Comparison of ENCODE assay signal across 8 mouse cellular contexts in the genomic region with DNA sequence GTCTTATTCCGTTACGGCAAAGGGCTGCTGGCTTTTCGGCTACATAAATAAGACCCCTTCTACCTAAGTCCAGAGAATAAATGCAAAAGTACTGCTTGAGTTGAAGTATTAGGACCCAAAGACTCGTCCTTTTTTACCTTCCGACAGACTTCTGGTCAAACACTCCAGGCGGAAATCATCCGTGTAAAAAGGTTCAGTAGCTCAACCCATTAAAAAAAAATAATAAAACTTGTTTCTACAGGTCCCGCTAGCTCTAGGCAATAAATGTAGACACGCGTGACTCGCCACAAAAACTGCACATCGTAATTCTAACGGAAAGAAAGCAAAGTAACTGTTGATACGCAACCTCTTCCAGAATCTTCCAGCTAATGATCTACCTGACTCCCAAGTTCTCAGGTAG. TPM values are rescaled to one million over a fixed set of nuclear protein-coding genes. Genes with fewer than 3 reads are reported as not detected.
DNase-seq lines count a peak whose midpoint lies in the region; ATAC-seq and TF ChIP-seq lines count a peak whose summit lies in the region.

A gene (minus strand): TSS at position 101 of the 400 bp plus-strand sequence.

- H3K4me3 ChIP-seq in kidney, embryonic 16.5 days (ENCODE audit: low read length): peak within 1 kb of the TSS; percentile 99
- peak within 1 kb of the TSS; percentile 81 for H3K4me3 ChIP-seq in intestine, postnatal 0 days (ENCODE audit: low read depth, low read length)
- H3K4me3 ChIP-seq in midbrain, embryonic 11.5 days (ENCODE audit: low read depth, low read length): peak within 1 kb of the TSS; percentile 99

- 8% methylated on average over 14 of the region's 14 CpGs for WGBS in kidney, embryonic 16.5 days
- 5% methylated on average over 14 of the region's 14 CpGs for WGBS in intestine, postnatal 0 days
- 12% methylated on average over 14 of the region's 14 CpGs for WGBS in midbrain, embryonic 11.5 days

- peaks cover 13% of the 10 kb centered on the region for H3K4me1 ChIP-seq in kidney, embryonic 16.5 days (ENCODE audit: insufficient read depth, low read length)
- peaks cover 7% of the 10 kb centered on the region for H3K4me1 ChIP-seq in intestine, postnatal 0 days (replicated peaks; ENCODE audit: control insufficient read depth, insufficient read depth, low read length)
- peaks cover 10% of the 10 kb centered on the region for H3K4me1 ChIP-seq in midbrain, embryonic 11.5 days (ENCODE audit: control insufficient read depth, insufficient read depth, low read length)

- no peaks in the 10 kb centered on the region for H3K9me3 ChIP-seq in kidney, embryonic 16.5 days (ENCODE audit: low read length)
- H3K9me3 ChIP-seq in intestine, postnatal 0 days (ENCODE audit: control insufficient read depth): no peaks in the 10 kb centered on the region
- H3K9me3 ChIP-seq in midbrain, embryonic 11.5 days (ENCODE audit: control insufficient read depth, low read length): no peaks in the 10 kb centered on the region

- no peaks in the 10 kb centered on the region for H3K27me3 ChIP-seq in kidney, embryonic 16.5 days (ENCODE audit: insufficient read depth, low read length)
- no peaks in the 10 kb centered on the region for H3K27me3 ChIP-seq in intestine, postnatal 0 days (replicated peaks; ENCODE audit: control insufficient read depth, insufficient read depth, low read length)
- H3K27me3 ChIP-seq in midbrain, embryonic 11.5 days (ENCODE audit: control insufficient read depth, insufficient read depth, low read length): no peaks in the 10 kb centered on the region

- no peaks in the 10 kb centered on the region for H3K36me3 ChIP-seq in kidney, embryonic 16.5 days (ENCODE audit: insufficient read depth, low read length)
- H3K36me3 ChIP-seq in intestine, postnatal 0 days (ENCODE audit: control insufficient read depth, insufficient read depth): no peaks in the 10 kb centered on the region
- H3K36me3 ChIP-seq in midbrain, embryonic 11.5 days (ENCODE audit: control insufficient read depth, insufficient read depth, low read length): no peaks in the 10 kb centered on the region; the same call in 1 of the 2 replicates

- intact Hi-C loops in gastrocnemius, postnatal 36 days (cut with DNase I): no loop called here

- H3K9ac ChIP-seq in kidney, embryonic 16.5 days (replicated peaks; ENCODE audit: low read length): peak within 1 kb of the TSS; percentile 97
- H3K9ac ChIP-seq in intestine, postnatal 0 days (ENCODE audit: low read depth, low read length): peak within 1 kb of the TSS; percentile 95
- H3K9ac ChIP-seq in midbrain, embryonic 11.5 days (ENCODE audit: low read length): peak within 1 kb of the TSS; percentile 97

- peak within 1 kb of the TSS; percentile 95 for H3K27ac ChIP-seq in kidney, embryonic 16.5 days (ENCODE audit: low read length)
- peak within 1 kb of the TSS; percentile 98 for H3K27ac ChIP-seq in intestine, postnatal 0 days (ENCODE audit: low read depth, low read length)
- peak within 1 kb of the TSS; percentile 92 for H3K27ac ChIP-seq in midbrain, embryonic 11.5 days (ENCODE audit: low read depth, low read length)

- peak within 1 kb of the TSS; percentile 83 for H3K4me2 ChIP-seq in kidney, embryonic 16.5 days (replicated peaks; ENCODE audit: low read depth, low read length)
- peak within 1 kb of the TSS; percentile 81 for H3K4me2 ChIP-seq in intestine, postnatal 0 days (replicated peaks; ENCODE audit: low read depth)
- H3K4me2 ChIP-seq in midbrain, embryonic 11.5 days: peak within 1 kb of the TSS; percentile 84

- no peak for ATAC-seq in kidney, embryonic 16.5 days (ENCODE audit: low FRiP score, low TSS enrichment)
- no peak for ATAC-seq in intestine, postnatal 0 days
- ATAC-seq in midbrain, embryonic 11.5 days (ENCODE audit: low FRiP score): no peak

- DNase-seq in kidney, postnatal 14 days: no peak
- DNase-seq in adrenal gland, postnatal 4 days (ENCODE audit: low spot score in 2 of 2): no peak
- DNase-seq in gastrocnemius, postnatal 36 days: no peak
- no peak for DNase-seq in midbrain, embryonic 11.5 days (ENCODE audit: low spot score, missing footprints)
- DNase-seq in frontal cortex, postnatal 25 days (ENCODE audit: low spot score in 2 of 2): no peak
- no peak for DNase-seq in thymus, postnatal 36 days

- TF ChIP-seq CTCF in intestine, postnatal 0 days (IDR thresholded peaks at IDR 0.05; ENCODE audit: low read depth): no peak

RNA-seq across cellular contexts. Expression of the gene that starts here (rescaled TPM):
- 71.5 and 83.7 TPM in 2 replicates for polyA plus RNA-seq in kidney, embryonic 16.5 days (2015; fragmentation: Nextera tagmentation; extraction: Ambion mirVana)
- total RNA-seq in adrenal gland, postnatal 4 days (2021): 10 to 100 TPM; 56.4 to 61.8 TPM
- 10 to 100 TPM; 16.4 to 19.1 TPM for total RNA-seq in gastrocnemius, postnatal 36 days (2021)
- polyA plus RNA-seq in intestine, postnatal 0 days (2015; fragmentation: Nextera tagmentation; extraction: Ambion mirVana): 21.1 and 26.2 TPM in 2 replicates
- polyA plus RNA-seq in midbrain, embryonic 11.5 days (2014; fragmentation: Nextera tagmentation; extraction: Ambion mirVana): 104 and 114 TPM in 2 replicates
